23 mouse cellular contexts compared by ENCODE assay signal in the genomic region with DNA sequence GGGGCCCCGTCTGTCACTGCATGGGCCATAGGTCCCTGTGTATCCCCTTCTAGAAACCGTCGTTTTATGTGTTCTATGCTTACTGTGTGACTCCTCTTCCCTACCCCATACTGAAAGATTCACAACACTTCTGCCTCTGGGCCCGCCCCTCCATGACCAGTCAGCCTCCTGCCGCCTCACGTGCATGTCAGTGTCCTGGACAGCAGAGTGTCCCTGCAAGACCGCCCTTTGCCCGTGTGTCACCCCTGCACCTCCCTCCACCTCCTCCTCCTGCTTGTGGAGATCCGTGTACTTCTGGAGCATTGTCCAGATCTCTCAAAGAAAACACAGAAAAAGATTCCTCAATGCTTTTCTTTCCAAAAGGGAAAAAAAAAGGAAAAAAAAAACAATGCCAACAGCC. TPM values are rescaled to one million over a fixed set of nuclear protein-coding genes. Genes with fewer than 3 reads are reported as not detected.
DNase-seq lines count a peak whose midpoint lies in the region; ATAC-seq and TF ChIP-seq lines count a peak whose summit lies in the region.
"Had no signal": no experiment of that assay in that cellular context is flagged by ENCODE, and none has a peak within 500 bp of the region (broad histone marks: within the 10 kb centered on the region; RNA-seq: fewer than 3 reads in every experiment).

No protein-coding gene starts in this region.

- H3K4me1 ChIP-seq in hindbrain, embryonic 10.5 days (replicated peaks) = peaks cover 61% of the 10 kb centered on the region
- H3K4me1 ChIP-seq in hindbrain, embryonic 16.5 days (ENCODE audit: control insufficient read depth, insufficient read depth, low read depth, low read length) = no peaks in the 10 kb centered on the region
- peaks cover 25% of the 10 kb centered on the region for H3K4me1 ChIP-seq in lung, embryonic 16.5 days (replicated peaks; ENCODE audit: control insufficient read depth, insufficient read depth, low read length)
- peaks cover 3% of the 10 kb centered on the region; the same call in 1 of the 2 replicates for H3K4me1 ChIP-seq in lung, postnatal 0 days (ENCODE audit: insufficient read depth, low read depth, low read length)
- H3K4me1 ChIP-seq in midbrain, embryonic 16.5 days (ENCODE audit: control insufficient read depth, insufficient read depth, low read length) = no peaks in the 10 kb centered on the region; the same call in 1 of the 2 replicates
- H3K4me1 ChIP-seq: forebrain, embryonic 15.5 days; hindbrain, embryonic 12.5 days had no signal

- no peaks in the 10 kb centered on the region for H3K36me3 ChIP-seq in hindbrain, embryonic 10.5 days
- no peaks in the 10 kb centered on the region for H3K36me3 ChIP-seq in hindbrain, embryonic 16.5 days (ENCODE audit: control insufficient read depth, insufficient read depth, low read length)
- H3K36me3 ChIP-seq in lung, embryonic 16.5 days (ENCODE audit: control insufficient read depth, insufficient read depth, low read length) = no peaks in the 10 kb centered on the region
- H3K36me3 ChIP-seq in lung, postnatal 0 days (ENCODE audit: insufficient read depth, low read length) = no peaks in the 10 kb centered on the region
- no peaks in the 10 kb centered on the region for H3K36me3 ChIP-seq in midbrain, embryonic 16.5 days (ENCODE audit: control insufficient read depth, insufficient read depth, low read length)
- H3K36me3 ChIP-seq: embryonic facial prominence, embryonic 12.5 days; forebrain, embryonic 15.5 days; heart, embryonic 13.5 days; hindbrain, embryonic 12.5 days had no signal

- H3K27me3 ChIP-seq in hindbrain, embryonic 10.5 days (ENCODE audit: insufficient read depth, poor library complexity, severe bottlenecking) = peaks cover 92% of the 10 kb centered on the region
- peaks cover 23% of the 10 kb centered on the region for H3K27me3 ChIP-seq in hindbrain, embryonic 16.5 days (replicated peaks; ENCODE audit: control insufficient read depth, insufficient read depth, low read length)
- no peaks in the 10 kb centered on the region for H3K27me3 ChIP-seq in lung, embryonic 16.5 days (ENCODE audit: control insufficient read depth, insufficient read depth, low read depth, low read length)
- no peaks in the 10 kb centered on the region for H3K27me3 ChIP-seq in lung, postnatal 0 days (replicated peaks; ENCODE audit: insufficient read depth, low read length)
- H3K27me3 ChIP-seq in midbrain, embryonic 16.5 days (ENCODE audit: control insufficient read depth, insufficient read depth, low read depth, low read length) = peaks cover 22% of the 10 kb centered on the region

- 0 out of 2 replicates have a peak overlapping the region, but pooled peaks have one; percentile 3 for H3K27ac ChIP-seq in hindbrain, embryonic 10.5 days
- H3K27ac ChIP-seq in hindbrain, embryonic 16.5 days (ENCODE audit: low read depth, low read length) = no peak overlapping the region
- H3K27ac ChIP-seq in lung, embryonic 16.5 days (ENCODE audit: low read length) = 0 out of 2 replicates have a peak overlapping the region, but pooled peaks have one; percentile 16
- no peak overlapping the region for H3K27ac ChIP-seq in lung, postnatal 0 days (ENCODE audit: low read length)
- no peak overlapping the region for H3K27ac ChIP-seq in midbrain, embryonic 16.5 days (ENCODE audit: low read length)
- H3K27ac ChIP-seq: embryonic facial prominence, embryonic 12.5 days; forebrain, embryonic 15.5 days; heart, embryonic 13.5 days; hindbrain, embryonic 12.5 days had no signal

- no peak for TF ChIP-seq CTCF in lung, postnatal 0 days (IDR thresholded peaks at IDR 0.05)

- 76% methylated on average over 9 of the region's 9 CpGs for WGBS in hindbrain, embryonic 10.5 days
- WGBS in hindbrain, embryonic 16.5 days = 70% methylated on average over 9 of the region's 9 CpGs
- WGBS in lung, embryonic 16.5 days = 67% methylated on average over 9 of the region's 9 CpGs
- WGBS in lung, postnatal 0 days = 74% methylated on average over 9 of the region's 9 CpGs
- 79% methylated on average over 9 of the region's 9 CpGs for WGBS in midbrain, embryonic 16.5 days

- no peak overlapping the region for H3K4me3 ChIP-seq in hindbrain, embryonic 10.5 days
- H3K4me3 ChIP-seq in hindbrain, embryonic 16.5 days (ENCODE audit: low read length) = no peak overlapping the region
- H3K4me3 ChIP-seq in lung, embryonic 16.5 days (ENCODE audit: low read length) = no peak overlapping the region
- H3K4me3 ChIP-seq in lung, postnatal 0 days (ENCODE audit: low read depth, low read length) = no peak overlapping the region
- no peak overlapping the region for H3K4me3 ChIP-seq in midbrain, embryonic 16.5 days (ENCODE audit: low read depth, low read length)
- H3K4me3 ChIP-seq: embryonic facial prominence, embryonic 12.5 days; forebrain, embryonic 15.5 days; heart, embryonic 13.5 days; hindbrain, embryonic 12.5 days had no signal

- TF ChIP-seq EP300 in lung, postnatal 0 days (IDR thresholded peaks at IDR 0.05) = no peak

- no peaks in the 10 kb centered on the region for H3K9me3 ChIP-seq in hindbrain, embryonic 10.5 days
- no peaks in the 10 kb centered on the region for H3K9me3 ChIP-seq in hindbrain, embryonic 16.5 days (ENCODE audit: control insufficient read depth, low read length)
- H3K9me3 ChIP-seq in lung, embryonic 16.5 days (ENCODE audit: control insufficient read depth, low read length) = no peaks in the 10 kb centered on the region
- no peaks in the 10 kb centered on the region for H3K9me3 ChIP-seq in lung, postnatal 0 days (ENCODE audit: low read length)
- H3K9me3 ChIP-seq in midbrain, embryonic 16.5 days (replicated peaks; ENCODE audit: control insufficient read depth, low read length, poor library complexity, severe bottlenecking) = no peaks in the 10 kb centered on the region
- H3K9me3 ChIP-seq: embryonic facial prominence, embryonic 12.5 days; forebrain, embryonic 15.5 days; heart, embryonic 13.5 days; hindbrain, embryonic 12.5 days had no signal

- no peak overlapping the region for H3K9ac ChIP-seq in hindbrain, embryonic 16.5 days (ENCODE audit: low read depth, low read length)
- H3K9ac ChIP-seq in lung, embryonic 16.5 days (ENCODE audit: low read length) = no peak overlapping the region
- H3K9ac ChIP-seq in lung, postnatal 0 days (replicated peaks; ENCODE audit: low read depth) = no peak overlapping the region
- H3K9ac ChIP-seq in midbrain, embryonic 16.5 days (ENCODE audit: low read depth, low read length) = no peak overlapping the region
- H3K9ac ChIP-seq: embryonic facial prominence, embryonic 12.5 days; forebrain, embryonic 15.5 days; heart, embryonic 13.5 days; hindbrain, embryonic 12.5 days had no signal

- no peak overlapping the region for H3K4me2 ChIP-seq in hindbrain, embryonic 16.5 days (ENCODE audit: low read length)
- no peak overlapping the region for H3K4me2 ChIP-seq in lung, embryonic 16.5 days (ENCODE audit: low read depth, low read length)
- H3K4me2 ChIP-seq in lung, postnatal 0 days (replicated peaks; ENCODE audit: low read depth, low read length) = no peak overlapping the region
- no peak overlapping the region for H3K4me2 ChIP-seq in midbrain, embryonic 16.5 days (ENCODE audit: low read length)
- H3K4me2 ChIP-seq: embryonic facial prominence, embryonic 12.5 days; forebrain, embryonic 15.5 days; heart, embryonic 13.5 days; hindbrain, embryonic 12.5 days had no signal

- ATAC-seq in hindbrain, embryonic 16.5 days = no peak
- ATAC-seq in lung, embryonic 16.5 days (ENCODE audit: low read depth) = no peak
- no peak for ATAC-seq in lung, postnatal 0 days
- ATAC-seq in midbrain, embryonic 16.5 days = no peak
- ATAC-seq: forebrain, embryonic 15.5 days had no signal

- DNase-seq in hindbrain, embryonic 10.5 days (ENCODE audit: low spot score) = no peak
- DNase-seq in lung, postnatal 0 days (ENCODE audit: low spot score) = no peak
- DNase-seq in kidney, postnatal 10 days = peak; percentile 39
- DNase-seq in yolk sac, embryonic 10.5 days (ENCODE audit: low spot score) = peak; percentile 86
- DNase-seq in heart, adult 11 months = no peak
- DNase-seq: adrenal gland, postnatal 10 days; cerebellum, adult 11 months; cerebellum, adult 8-10 months; cerebellum, postnatal 14 days; embryo, embryonic 11 days; gastrocnemius, postnatal 36 days; heart, postnatal 36 days had no signal

RNA-seq across cellular contexts. Expression of a gene that starts 10.7 kb away (rescaled TPM):
- polyA plus RNA-seq in hindbrain, embryonic 10.5 days (2016; fragmentation: Nextera tagmentation; extraction: Ambion mirVana) = 1.5 and 3.1 TPM in 2 replicates
- polyA plus RNA-seq in hindbrain, embryonic 16.5 days (2015; fragmentation: Nextera tagmentation; extraction: Ambion mirVana) = 0.64 and 1.0 TPM in 2 replicates
- polyA plus RNA-seq in lung, embryonic 16.5 days (2015; fragmentation: Nextera tagmentation; extraction: Ambion mirVana) = 24.6 and 25.1 TPM in 2 replicates
- 43.6 and 49.6 TPM in 2 replicates for polyA plus RNA-seq in lung, postnatal 0 days (2015; fragmentation: Nextera tagmentation; extraction: Ambion mirVana)
- 0.39 and 0.57 TPM in 2 replicates for polyA plus RNA-seq in midbrain, embryonic 16.5 days (2015; fragmentation: Nextera tagmentation; extraction: Ambion mirVana)

RNA-seq across cellular contexts. Expression of a gene that starts 28.5 kb away (rescaled TPM):
- polyA plus RNA-seq in hindbrain, embryonic 10.5 days (2016; fragmentation: Nextera tagmentation; extraction: Ambion mirVana) = not detected in 2 replicates
- polyA plus RNA-seq in hindbrain, embryonic 16.5 days (2015; fragmentation: Nextera tagmentation; extraction: Ambion mirVana) = not detected in 2 replicates
- not detected in 2 replicates for polyA plus RNA-seq in lung, embryonic 16.5 days (2015; fragmentation: Nextera tagmentation; extraction: Ambion mirVana)
- not detected in 2 replicates for polyA plus RNA-seq in lung, postnatal 0 days (2015; fragmentation: Nextera tagmentation; extraction: Ambion mirVana)
- polyA plus RNA-seq in midbrain, embryonic 16.5 days (2015; fragmentation: Nextera tagmentation; extraction: Ambion mirVana) = not detected in 2 replicates
- polyA plus RNA-seq: brain, embryonic 14.5 days; C2C12; embryonic facial prominence, embryonic 12.5 days; forebrain, embryonic 11.5 days; forebrain, embryonic 15.5 days; heart, embryonic 13.5 days; heart, postnatal 0 days; hindbrain, embryonic 12.5 days had no signal

Comparison
In these comparisons a context has a peak if more than half of its experiments do, and no peak if none do; other contexts are left out.
1. H3K27ac ChIP-seq: peak in hindbrain, embryonic 10.5 days (single experiment) and lung, embryonic 16.5 days (single experiment); none in hindbrain, embryonic 16.5 days (single experiment), lung, postnatal 0 days (single experiment) and midbrain, embryonic 16.5 days (single experiment).
2. DNase-seq: peak in kidney, postnatal 10 days (single experiment) and yolk sac, embryonic 10.5 days (single experiment); none in hindbrain, embryonic 10.5 days (single experiment), lung, postnatal 0 days (single experiment) and heart, adult 11 months (single experiment).